Mouse (Mus musculus): ENCODE measurements around the gene Uevld. TPM values are rescaled to one million over a fixed set of nuclear protein-coding genes. Genes with fewer than 3 reads are reported as not detected.

The Uevld gene
- polyA plus RNA-seq, 1 experiment = 0.95 TPM

GRCm38 (mm10) chr7:46987073-46987472 lies 28.7 kb upstream of the Uevld start:
- H3K4me3 ChIP-seq (ENCODE audit: low read depth, low read length) = no peak overlapping the region
- WGBS = 54% methylated on average over 2 of the region's 2 CpGs
- H3K36me3 ChIP-seq (ENCODE audit: control insufficient read depth, insufficient read depth, low read length) = peaks cover 7% of the 10 kb centered on the region
- no peak for TF ChIP-seq POLR2A (IDR thresholded peaks at IDR 0.05; ENCODE audit: low read depth, low read length)
- no peak for TF ChIP-seq CTCF (IDR thresholded peaks at IDR 0.05; ENCODE audit: extremely low read depth, insufficient read length, insufficient replicate concordance, low read depth, low read length)
- H3K27ac ChIP-seq (ENCODE audit: insufficient read depth, low read depth, low read length) = no peak overlapping the region
- 0 out of 2 replicates have a peak, but pooled peaks cover 3% of the 10 kb centered on the region for H3K4me1 ChIP-seq (ENCODE audit: control insufficient read depth, insufficient read depth, insufficient read length, low read length)
- H3K27me3 ChIP-seq (ENCODE audit: control insufficient read depth, insufficient read depth, low read length) = no peaks in the 10 kb centered on the region

- no peak overlapping the region for H3K27ac ChIP-seq (ENCODE audit: insufficient read depth, low read depth, low read length)
Observed at GRCm38 (mm10) chr7:46986646-46987045, 28.3 kb upstream of the Uevld start.

GRCm38 (mm10) chr7:46985718-46986505 lies 27.6 kb upstream of the Uevld start:
- Histone ChIP-seq H3K4me1 (ENCODE audit: control insufficient read depth, insufficient read depth, insufficient read length, low read length) (0 out of 2 replicates have a peak, but pooled peaks cover 3% of the 10 kb centered on the region), H3K27ac (ENCODE audit: insufficient read depth, low read depth, low read length) (no peak overlapping the region), H3K36me3 (ENCODE audit: control insufficient read depth, insufficient read depth, low read length) (no peaks in the 10 kb centered on the region), H3K4me3 (ENCODE audit: low read depth, low read length) (no peak overlapping the region), H3K27me3 (ENCODE audit: control insufficient read depth, insufficient read depth, low read length) (no peaks in the 10 kb centered on the region)
- TF ChIP-seq POLR2A (IDR thresholded peaks at IDR 0.05; ENCODE audit: low read depth, low read length) = no peak
- no peak for TF ChIP-seq CTCF (IDR thresholded peaks at IDR 0.05; ENCODE audit: extremely low read depth, insufficient read length, insufficient replicate concordance, low read depth, low read length)
- 36% methylated on average over 8 of the region's 8 CpGs for WGBS

More at GRCm38 (mm10) chr7:46986646-46987045, 28.3 kb upstream of the Uevld start:
- WGBS = 52% methylated on average over 5 of the region's 5 CpGs
- peaks cover 3% of the 10 kb centered on the region; the same call in 1 of the 2 replicates for H3K36me3 ChIP-seq (ENCODE audit: control insufficient read depth, insufficient read depth, low read length)
- H3K4me1 ChIP-seq (ENCODE audit: control insufficient read depth, insufficient read depth, insufficient read length, low read length) = 0 out of 2 replicates have a peak, but pooled peaks cover 3% of the 10 kb centered on the region
- no peaks in the 10 kb centered on the region for H3K27me3 ChIP-seq (ENCODE audit: control insufficient read depth, insufficient read depth, low read length)
- H3K4me3 ChIP-seq (ENCODE audit: low read depth, low read length) = no peak overlapping the region
- TF ChIP-seq POLR2A (IDR thresholded peaks at IDR 0.05; ENCODE audit: low read depth, low read length) = no peak
- no peak for TF ChIP-seq CTCF (IDR thresholded peaks at IDR 0.05; ENCODE audit: extremely low read depth, insufficient read length, insufficient replicate concordance, low read depth, low read length)

- H3K27ac ChIP-seq (ENCODE audit: insufficient read depth, low read depth, low read length) = no peak within 1 kb of the TSS
- WGBS = 78% methylated on average over 3 of the region's 3 CpGs
- no peak for TF ChIP-seq POLR2A (IDR thresholded peaks at IDR 0.05; ENCODE audit: low read depth, low read length)
- no peak for TF ChIP-seq CTCF (IDR thresholded peaks at IDR 0.05; ENCODE audit: extremely low read depth, insufficient read length, insufficient replicate concordance, low read depth, low read length)
Observed at GRCm38 (mm10) chr7:46983280-46983679, 25.0 kb upstream of the Uevld start, which contains the start of gene Gm9999. TSS of gene Gm9999 (plus strand) at chr7:46983580.

GRCm38 (mm10) chr7:46975456-46975855 lies 17.1 kb upstream of the Uevld start:
- 89% methylated on average over 11 of the region's 11 CpGs for WGBS
- Histone ChIP-seq H3K36me3 (ENCODE audit: control insufficient read depth, insufficient read depth, low read length) (no peaks in the 10 kb centered on the region), H3K27ac (ENCODE audit: insufficient read depth, low read depth, low read length) (no peak overlapping the region), H3K4me3 (ENCODE audit: low read depth, low read length) (no peak overlapping the region), H3K4me1 (ENCODE audit: control insufficient read depth, insufficient read depth, insufficient read length, low read length) (no peaks in the 10 kb centered on the region), H3K27me3 (ENCODE audit: control insufficient read depth, insufficient read depth, low read length) (no peaks in the 10 kb centered on the region)
- TF ChIP-seq CTCF (IDR thresholded peaks at IDR 0.05; ENCODE audit: extremely low read depth, insufficient read length, insufficient replicate concordance, low read depth, low read length) (no peak), POLR2A (IDR thresholded peaks at IDR 0.05; ENCODE audit: low read depth, low read length) (no peak)

More at GRCm38 (mm10) chr7:46983280-46983679, 25.0 kb upstream of the Uevld start, which contains the start of gene Gm9999:
- Histone ChIP-seq H3K4me1 (ENCODE audit: control insufficient read depth, insufficient read depth, insufficient read length, low read length) (0 out of 2 replicates have a peak, but pooled peaks cover 3% of the 10 kb centered on the region), H3K36me3 (ENCODE audit: control insufficient read depth, insufficient read depth, low read length) (no peaks in the 10 kb centered on the region), H3K27me3 (ENCODE audit: control insufficient read depth, insufficient read depth, low read length) (no peaks in the 10 kb centered on the region), H3K4me3 (ENCODE audit: low read depth, low read length) (no peak within 1 kb of the TSS)

GRCm38 (mm10) chr7:46974648-46975047 lies 16.3 kb upstream of the Uevld start:
- 84% methylated on average over 4 of the region's 4 CpGs for WGBS
- Histone ChIP-seq H3K4me3 (ENCODE audit: low read depth, low read length) (no peak overlapping the region), H3K36me3 (ENCODE audit: control insufficient read depth, insufficient read depth, low read length) (no peaks in the 10 kb centered on the region), H3K27ac (ENCODE audit: insufficient read depth, low read depth, low read length) (no peak overlapping the region), H3K27me3 (ENCODE audit: control insufficient read depth, insufficient read depth, low read length) (no peaks in the 10 kb centered on the region), H3K4me1 (ENCODE audit: control insufficient read depth, insufficient read depth, insufficient read length, low read length) (no peaks in the 10 kb centered on the region)
- TF ChIP-seq POLR2A (IDR thresholded peaks at IDR 0.05; ENCODE audit: low read depth, low read length) (no peak), CTCF (IDR thresholded peaks at IDR 0.05; ENCODE audit: extremely low read depth, insufficient read length, insufficient replicate concordance, low read depth, low read length) (no peak)

GRCm38 (mm10) chr7:46969898-46970297 lies 11.6 kb upstream of the Uevld start:
- no peaks in the 10 kb centered on the region for H3K27me3 ChIP-seq (ENCODE audit: control insufficient read depth, insufficient read depth, low read length)
- no peak overlapping the region for H3K4me3 ChIP-seq (ENCODE audit: low read depth, low read length)
- TF ChIP-seq POLR2A (IDR thresholded peaks at IDR 0.05; ENCODE audit: low read depth, low read length) = no peak
- TF ChIP-seq CTCF (IDR thresholded peaks at IDR 0.05; ENCODE audit: extremely low read depth, insufficient read length, insufficient replicate concordance, low read depth, low read length) = no peak
- H3K27ac ChIP-seq (ENCODE audit: insufficient read depth, low read depth, low read length) = no peak overlapping the region
- no peaks in the 10 kb centered on the region for H3K36me3 ChIP-seq (ENCODE audit: control insufficient read depth, insufficient read depth, low read length)
- 84% methylated on average over 4 of the region's 4 CpGs for WGBS
- H3K4me1 ChIP-seq (ENCODE audit: control insufficient read depth, insufficient read depth, insufficient read length, low read length) = no peaks in the 10 kb centered on the region
